Mouse (Mus musculus) urinary bladder, adult 18-20 months (tissue): ENCODE measurements around the gene Celf3.

Experiments used
- DNase-seq, 2 experiments: peaks; one replicate each; pipeline ENCODE4 v3.0.0; 2022; ENCODE audit warnings: low spot score in 2 of 2, mixed read lengths in 2 of 2

The Celf3 gene

DNA sequence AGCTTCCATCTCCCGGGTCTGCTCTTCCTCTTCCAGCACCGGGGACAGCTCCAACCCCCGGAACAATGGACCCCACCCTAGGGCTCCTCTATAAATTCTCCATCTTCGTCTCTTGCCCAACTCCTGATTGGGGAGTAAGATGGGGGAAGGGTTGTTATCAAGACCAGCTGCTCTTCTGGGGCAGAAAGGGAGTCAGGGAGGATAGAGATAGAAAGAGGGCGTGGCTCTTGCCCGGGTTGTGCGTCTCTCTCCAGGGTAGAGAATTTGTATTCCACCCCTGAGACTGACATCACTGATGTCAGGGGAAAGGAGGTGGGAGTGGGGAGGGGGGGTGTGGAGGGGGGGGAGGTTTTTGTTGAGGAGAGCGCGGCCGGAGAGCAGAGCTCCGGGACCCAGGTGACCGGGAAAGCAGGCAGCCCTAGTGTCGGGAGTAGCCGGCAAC is at the start of gene Celf3:
Gene Celf3 (plus strand): TSS at position 315 of the 442 bp plus-strand sequence.
- no peak for DNase-seq

DNA sequence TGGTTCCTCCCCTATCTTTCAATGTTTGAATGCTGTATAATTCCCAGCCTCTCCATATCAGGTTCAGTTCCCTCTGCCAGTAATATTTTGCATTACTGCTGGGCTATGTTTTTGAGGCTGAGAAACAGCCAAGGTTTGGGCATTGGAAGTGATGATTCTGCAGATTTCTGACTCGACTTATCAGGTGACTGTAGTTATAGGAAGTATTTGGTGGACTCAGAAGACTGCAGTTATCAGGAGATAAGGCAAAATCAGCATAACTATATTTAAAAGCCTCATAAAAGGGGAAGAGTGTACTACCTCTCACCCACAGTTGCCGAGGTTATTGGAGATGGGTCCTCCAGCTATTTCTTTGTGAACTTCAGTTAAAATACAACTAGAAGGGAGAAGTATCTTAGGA is 47.1 kb upstream of the Celf3 start:
- no peak for DNase-seq

DNA sequence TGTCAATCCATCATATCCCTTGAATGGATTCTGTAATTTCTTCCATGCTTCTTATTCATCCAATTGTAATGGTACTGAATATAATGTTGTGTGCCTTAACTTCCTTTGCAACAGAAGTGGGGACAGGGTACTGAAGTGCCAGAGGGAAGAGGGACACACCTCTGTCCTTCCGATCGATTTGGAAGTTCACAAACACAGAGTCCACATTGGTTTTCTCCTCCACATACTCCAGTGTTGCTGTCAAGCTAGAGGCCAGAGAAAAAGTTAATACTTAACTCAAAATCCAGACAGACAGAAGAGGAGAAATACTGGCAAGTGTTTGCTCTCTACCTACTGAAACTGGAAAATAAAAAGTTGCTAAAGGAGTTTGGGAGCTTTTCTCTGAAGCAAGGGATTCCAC is 43.8 kb upstream of the Celf3 start:
- DNase-seq, result no peak

DNA sequence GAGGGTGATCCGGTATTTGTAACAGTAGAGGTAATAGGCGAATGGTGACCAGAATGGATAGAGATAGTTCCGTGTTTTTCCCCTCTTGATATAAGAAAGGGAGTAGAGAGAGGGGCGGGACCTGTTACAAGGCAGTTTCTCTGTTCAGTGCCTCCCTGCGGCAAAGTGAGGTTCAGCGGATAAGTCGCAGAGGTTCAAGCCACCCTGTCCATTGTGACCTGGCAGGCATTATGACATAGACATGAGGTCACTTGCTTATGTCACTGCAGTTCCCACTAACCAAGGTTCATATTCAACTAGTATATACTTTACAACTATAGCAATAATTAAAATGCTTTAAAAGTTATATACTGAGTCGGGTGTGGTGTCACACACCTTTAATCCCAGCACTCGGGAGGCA is 41.7 kb upstream of the Celf3 start:
- no peak for DNase-seq

DNA sequence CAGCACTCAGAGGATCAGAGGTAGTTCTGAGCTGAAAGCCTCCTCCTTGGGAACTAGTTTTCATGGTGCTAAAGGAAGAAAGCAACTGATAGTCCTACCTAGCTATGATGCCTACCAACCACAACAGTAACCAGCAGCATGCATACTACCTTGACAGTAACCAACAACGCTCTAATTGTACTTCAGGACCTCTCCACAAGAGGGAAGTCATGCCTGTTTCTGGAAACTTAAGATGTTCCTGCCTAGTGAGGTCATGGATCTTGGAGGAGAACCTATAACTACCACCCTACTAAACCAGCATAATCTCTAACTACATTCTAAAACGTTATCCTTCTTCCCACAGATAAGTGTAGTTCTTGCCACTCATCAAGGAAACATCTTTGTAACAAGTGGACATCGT is 36.9 kb upstream of the Celf3 start:
- DNase-seq, result no peak

DNA sequence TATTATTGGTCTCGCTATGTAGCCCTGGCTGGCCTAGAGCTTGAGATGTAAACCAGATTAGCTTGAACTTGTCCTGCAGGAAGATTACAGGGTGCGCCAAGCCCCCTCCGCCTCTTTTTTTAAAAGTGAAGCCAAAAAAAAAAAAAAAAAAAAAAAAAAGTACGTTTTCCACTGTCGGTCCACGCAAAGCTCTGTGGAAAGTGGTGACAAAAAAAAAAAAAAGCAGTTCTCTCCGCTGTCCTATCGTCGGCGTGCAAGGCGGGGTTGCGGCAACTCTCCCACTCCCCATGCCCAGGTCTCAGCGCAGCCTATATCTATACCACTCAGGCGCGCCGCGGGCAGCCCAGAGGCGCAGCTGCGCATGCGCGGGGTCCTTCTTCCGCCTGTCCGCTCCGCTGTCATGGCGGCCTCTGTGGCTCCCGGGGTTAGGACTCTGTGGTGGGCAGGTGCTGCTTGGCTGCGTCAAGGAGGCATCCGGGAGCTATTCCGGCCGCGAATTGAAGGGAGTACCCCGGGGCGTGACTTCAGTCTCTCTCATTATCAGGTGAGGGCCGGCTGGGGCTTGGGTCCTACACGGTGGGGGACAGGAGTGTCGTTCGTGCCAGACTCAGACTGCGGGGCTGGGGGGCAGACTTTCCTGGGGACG is 35.0 kb upstream of the Celf3 start, which contains the start of gene Mrpl9:
Gene Mrpl9 (plus strand): TSS at position 368 of the 646 bp plus-strand sequence.
- DNase-seq, result peak; percentile 81 to 87

DNA sequence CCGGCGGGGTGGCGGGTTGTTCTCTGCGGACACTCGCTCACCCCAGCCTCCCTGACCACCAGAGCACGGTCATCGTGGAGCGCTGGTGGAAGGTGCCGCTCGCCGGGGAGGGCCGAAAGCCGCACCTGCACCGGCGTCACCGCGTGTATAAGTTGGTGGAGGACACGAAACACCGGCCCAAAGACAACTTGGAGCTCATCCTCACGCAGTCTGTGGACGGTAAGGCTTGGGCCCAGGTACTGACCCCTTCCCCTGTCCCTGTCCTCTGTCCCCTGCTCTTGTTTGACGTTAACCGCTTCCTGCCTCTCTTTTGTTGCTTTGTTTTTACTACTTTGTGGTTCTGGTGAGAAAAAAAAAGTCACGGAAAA is 34.5 kb upstream of the Celf3 start, which contains the start of gene Oaz3:
Gene Oaz3 (minus strand): TSS at position 319 of the 368 bp plus-strand sequence.
- no peak for DNase-seq

DNA sequence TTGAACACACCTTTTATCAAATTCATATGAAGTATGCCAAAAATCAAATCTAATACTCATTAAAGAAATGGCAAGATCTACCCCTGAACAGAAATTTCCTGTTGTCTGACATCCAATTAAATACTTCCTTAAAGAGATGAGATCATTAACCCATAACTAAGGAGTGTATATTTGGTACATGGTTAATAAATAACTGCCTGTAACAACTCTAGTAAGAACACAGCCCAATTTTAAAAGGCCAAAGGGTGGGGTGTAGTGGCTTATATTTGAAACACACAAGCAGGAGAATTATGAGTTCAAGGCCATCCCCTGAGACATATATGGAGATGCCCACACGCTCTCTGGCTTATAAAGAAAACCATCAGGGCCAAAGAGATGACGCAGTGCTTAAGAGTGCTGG is 28.7 kb upstream of the Celf3 start:
- no peak for DNase-seq

DNA sequence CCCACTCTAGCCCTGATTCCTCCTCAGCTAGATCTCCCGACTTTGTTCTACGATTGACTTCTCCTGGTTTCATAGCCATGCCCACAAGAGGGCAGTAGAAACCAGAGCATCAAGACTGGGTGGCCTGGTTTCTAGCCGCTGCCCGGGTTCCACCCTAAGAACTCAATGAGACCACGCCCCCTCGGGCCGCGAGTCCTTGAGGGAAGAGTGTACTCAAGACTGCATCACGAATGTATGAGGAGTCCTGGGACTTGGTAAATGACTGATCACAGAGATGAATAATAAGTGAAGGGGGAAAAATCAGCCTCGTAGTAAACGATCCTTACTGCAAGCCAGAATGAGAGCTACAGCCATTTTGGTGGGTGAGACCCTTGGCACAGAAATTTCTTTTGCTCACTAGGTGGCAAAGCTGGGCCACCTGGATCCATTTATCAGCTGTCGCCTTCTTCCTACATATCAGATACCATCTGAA is 21.5 kb upstream of the Celf3 start:
- DNase-seq, result peak; percentile 51 to 71

DNA sequence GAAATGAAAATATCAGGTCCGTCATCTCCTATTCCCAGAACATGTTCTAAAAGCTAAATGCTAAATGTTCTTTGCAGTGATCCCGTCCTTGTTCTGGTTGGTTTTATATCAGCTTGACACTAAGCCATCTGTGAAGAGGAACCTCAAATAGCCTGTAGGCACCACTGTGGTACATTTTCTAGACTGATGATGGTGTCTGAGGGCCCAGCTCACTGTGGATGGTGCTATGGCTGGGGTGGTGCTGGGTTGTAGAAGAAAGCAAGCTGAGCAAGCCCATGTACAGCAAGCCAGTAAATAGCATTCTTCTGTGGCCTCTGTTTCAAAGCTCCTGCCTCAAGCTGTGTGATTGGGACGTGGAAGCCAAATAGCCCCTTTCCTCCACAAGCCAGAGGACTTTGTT is 21.0 kb upstream of the Celf3 start:
- no peak for DNase-seq

DNA sequence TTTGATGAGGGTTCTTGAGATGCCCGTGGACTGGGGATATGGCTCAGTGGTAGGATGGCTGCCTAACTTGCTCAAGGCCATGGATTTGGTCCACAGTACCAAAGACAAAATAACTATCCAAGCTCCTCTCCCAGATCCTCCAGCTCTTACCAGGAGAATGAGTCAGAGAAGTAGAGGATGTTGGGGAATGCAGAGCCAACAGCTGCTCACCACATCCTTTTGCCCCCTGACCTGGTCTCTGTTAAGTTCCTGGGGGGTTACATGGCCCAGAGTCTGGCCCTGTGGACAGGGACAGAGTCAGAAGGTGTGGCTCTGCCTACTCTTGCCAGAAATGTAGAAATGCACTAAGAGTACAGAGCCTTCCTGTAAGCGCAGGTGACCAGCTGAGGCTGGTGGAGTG is 18.3 kb upstream of the Celf3 start:
- no peak for DNase-seq

DNA sequence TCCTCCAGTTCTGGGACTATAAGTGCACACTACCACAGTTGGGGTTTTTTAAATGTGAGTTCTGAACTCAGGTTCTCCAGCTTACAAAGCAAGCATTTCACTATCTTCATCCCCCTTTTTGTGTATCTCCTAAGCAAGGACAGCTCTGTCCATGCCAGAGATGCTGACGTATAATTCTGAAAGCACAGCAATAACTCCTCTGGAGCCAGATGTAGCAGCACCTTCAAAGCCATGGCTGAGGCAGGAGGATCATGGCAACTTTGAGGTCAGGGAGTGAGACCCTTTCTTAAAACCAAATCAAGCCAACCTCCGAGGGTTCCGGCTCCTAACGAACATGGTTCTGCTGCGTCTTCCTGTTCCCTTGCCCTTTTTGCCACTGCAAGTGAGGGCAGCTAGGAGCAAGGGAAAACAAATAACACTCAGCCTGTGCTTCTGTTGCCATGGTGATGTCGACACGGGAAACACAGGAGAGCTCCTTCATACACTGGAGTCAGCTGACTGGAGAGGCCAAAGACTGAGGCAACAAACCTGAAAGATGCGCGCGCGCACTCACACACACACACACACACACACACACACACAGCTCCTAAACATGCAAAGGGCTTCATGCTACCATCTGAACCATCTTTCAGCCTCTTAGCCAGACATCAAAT is 14.0 kb upstream of the Celf3 start:
- no peak for DNase-seq

DNA sequence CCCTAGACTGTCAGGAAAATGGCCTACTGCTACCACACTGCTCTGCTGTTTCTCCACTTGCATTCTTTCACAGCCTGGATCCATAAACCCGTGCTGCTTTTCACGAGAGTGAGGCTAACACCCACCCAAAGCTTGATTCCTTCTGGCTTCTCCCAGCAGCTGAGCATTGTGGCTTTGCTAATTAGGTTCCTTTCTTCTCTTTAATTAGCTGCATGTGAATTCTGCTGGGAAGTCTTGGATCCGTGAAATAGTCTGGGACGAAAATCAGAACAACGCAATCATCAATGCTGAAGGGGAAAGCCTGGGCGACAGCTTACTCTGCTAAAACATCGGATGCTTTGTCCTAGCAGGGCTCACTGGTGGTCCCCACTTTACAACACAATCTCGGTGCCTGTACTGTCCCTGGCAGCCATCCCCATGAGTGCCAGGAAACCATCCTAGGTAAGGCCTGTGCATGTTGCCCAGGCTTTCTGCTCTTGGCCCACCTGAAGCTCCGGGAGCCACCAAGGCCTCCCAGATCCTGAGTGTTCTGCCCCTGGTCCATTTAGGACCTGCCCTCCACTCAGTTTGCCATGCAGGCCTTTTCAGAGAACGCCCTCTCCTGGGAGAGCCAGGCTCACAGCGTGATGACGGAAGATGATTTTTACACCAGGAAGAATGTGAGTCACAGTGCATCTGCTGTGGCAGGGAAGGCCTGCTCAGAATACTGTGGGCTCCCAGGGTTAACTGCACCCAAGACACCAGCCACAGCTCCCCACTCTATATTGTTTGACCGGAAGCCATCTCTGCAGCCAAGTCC is 12.3 kb upstream of the Celf3 start:
- DNase-seq, result no peak

DNA sequence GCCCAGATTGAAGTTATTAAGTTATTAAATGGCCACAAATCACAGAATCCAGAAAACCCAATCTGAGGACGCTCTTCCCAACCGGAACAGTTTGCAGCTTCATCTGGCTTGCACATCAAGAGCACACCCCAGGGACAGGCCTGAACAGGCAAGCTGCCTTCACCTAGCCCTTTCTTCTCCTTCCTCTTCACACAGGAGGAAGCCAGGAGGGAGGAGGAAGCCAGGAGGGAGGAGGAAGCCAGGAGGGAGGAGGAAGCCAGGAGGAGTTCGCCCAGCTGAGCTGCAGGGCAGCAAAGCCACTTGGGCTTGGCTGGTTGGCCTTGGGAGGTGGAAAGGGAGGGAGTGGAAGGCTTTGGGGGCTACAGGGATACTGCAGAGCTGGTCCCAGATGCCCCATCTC is 9.2 kb upstream of the Celf3 start:
- DNase-seq, result peak; percentile 15 to 59

DNA sequence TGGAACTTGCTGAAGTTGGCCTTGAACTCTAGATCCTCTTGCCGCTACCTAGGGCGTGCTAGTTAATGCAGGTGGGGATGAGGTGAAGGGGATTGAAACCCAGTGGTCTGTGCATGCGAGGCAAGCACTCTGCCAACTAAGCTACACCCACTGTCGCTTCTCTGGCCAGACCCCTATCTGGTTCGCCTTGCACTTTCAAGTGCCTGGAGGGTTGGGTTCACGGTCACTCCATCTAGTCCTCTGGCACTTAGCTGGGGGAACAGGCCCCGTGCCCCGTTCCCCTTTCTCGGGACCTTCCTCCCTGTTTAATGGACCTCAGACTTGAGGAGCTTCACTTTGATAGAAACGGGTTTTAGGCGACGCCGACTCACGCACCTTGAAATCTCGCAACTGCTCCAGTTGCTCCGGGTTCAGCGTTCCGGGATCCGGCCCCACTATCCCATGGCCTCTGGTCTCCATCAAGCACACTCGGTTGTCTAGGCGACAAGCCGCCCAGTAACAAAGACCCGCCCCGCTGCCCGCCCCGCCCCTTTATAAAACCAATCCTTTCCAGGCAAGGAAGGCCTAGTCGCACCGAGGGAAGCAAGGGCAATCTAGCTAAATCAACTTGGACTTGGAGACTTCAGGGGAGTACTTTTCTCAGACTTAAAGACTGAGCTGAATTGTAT is 5.5 kb upstream of the Celf3 start:
- peak in 1 of 2 experiments; percentile 31 for DNase-seq

DNA sequence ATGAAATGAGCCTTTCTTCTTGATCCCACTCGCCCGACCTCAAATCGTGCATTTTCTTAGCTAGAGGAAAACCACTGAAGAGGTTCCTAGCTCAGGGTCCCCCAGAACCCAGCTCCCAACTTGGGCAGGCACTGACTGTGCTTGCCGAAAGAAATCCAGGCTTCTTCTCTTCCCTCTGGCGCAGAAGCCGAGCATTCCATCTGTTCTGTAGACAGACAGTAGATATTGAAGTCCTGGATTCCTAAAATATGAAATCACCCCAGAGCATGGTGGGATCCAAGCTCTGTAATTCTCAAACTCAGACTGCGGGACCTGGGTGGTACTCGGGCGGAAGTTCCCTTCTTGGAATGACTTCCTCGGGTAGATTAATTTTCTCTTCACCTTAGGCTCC is 5.0 kb upstream of the Celf3 start:
- no peak for DNase-seq

DNA sequence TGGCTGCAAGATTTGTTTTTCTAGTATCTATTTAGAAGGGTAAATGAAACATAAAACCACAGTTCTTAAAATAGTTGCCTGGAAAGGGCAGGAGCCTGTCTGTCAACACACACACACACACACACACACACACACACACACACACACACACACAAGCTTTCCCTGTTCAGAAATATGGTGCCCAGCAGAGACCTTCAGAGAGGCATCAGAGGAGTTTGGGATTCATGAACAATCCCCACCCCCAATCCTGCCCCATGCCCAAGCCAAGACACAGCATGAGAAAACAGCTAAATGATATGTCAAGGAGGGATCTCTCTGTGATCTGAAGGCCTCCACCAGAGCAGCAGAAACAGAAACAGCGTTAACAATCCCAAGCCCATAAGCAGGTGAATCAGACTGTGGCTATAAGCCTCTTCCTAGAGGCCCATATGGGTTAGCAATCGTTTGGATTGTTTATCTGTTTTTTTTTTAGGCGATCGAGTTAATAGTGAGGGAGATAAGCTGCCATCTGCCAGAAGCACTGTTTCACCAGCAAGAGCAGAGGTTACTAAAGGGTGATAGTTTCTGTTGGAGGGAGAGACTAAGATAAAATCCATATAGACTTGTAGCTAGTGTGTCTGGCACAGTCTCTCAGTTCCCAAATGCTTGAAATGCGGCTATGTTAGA is 4.4 kb upstream of the Celf3 start:
- no peak for DNase-seq

DNA sequence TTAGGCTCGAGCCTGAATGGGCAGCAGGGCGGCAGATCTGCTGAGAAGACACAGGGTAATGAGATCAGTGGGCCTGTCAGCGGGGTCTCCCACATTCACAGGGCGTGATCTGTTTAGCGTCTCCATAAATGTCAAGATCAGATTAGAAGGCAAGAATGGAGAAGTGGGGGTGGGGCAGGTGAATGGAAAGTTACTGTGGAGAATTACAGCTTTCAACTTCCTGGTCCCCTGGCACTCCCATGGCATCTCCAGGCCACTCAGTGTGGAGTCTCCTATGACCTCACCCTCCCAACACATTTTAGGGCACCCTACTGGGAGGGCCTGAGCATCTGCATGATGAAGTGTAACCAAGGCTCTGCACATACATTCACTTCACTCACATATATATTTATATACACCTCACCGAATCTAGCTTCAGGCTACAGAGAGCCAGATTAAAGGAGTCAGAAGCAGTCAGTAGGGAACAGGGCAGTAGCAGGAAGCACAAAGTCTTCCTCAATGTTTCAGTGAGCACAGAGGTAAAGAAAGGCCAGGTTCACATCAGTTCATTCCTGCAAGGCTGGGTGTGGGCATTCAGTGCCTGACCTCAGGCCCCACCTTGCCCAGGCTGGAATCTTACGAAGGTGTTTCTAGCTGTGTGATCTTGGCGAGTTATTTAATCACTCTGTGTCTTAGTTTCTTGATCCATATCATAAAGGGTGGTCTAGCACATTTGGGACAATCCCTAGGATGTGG is 1.6 kb upstream of the Celf3 start:
- peak in 1 of 2 experiments; percentile 25 for DNase-seq

DNA sequence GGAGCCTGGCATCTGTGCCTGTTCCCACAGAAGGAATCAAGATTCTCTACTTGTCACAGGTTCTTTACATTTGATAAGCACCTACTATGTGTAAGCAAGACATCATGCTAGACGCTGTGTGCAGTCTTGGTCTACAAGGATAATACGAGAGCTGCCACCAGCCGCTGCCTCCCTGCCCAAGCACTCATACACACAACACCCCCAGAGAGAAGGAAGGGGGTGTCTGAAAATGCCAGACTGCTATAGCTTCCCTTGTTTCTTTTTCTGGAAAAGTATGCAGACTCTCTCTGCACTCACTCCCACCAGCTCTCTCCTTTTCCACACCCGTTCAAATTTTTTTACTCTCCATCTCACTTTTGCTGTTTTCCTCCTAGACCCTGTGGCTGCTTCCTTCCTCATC is 651 bp upstream of the Celf3 start:
- DNase-seq, result no peak

DNA sequence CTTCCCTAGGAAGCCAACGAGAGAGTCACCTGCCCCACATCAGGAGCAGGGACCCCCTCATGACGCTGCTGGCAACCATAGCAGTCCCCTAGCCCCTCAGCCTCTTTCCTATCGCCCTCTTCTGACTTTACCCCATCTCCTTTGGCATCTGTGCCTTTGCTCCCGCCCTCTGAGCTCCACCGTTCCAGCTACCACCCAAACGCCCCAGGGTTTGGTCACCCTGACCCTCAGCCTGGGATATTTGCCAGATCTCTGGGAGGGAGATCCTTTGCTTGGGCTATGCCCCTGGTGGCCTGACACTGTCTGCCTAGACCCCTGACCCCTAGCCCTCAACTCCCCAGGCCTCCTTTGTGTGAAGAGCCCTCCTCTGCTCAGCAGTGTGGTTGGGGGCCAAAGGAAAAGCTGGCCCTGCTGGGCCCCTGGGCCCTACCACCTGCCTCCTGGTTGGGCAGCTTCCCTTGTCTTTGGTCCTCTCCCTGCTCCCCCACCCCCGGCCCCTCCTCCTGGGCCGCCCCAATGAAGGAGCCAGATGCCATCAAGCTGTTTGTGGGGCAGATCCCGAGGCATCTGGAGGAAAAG is 585 bp downstream of the Celf3 start:
- no peak for DNase-seq
